Mouse (Mus musculus) c-Kit-negative CD71-positive TER-119-positive erythroid progenitor cells, embryonic 14.5 days (primary cell): Measurements from ENCODE around the gene Vmn1r95.
"Not testable (repeated sequence)": the region's sequence is repeated elsewhere in the genome, so short reads cannot be mapped to it uniquely, and the experiment has no call there.

ENCODE experiments used
- DNase-seq: peaks from one replicate; pipeline ENCODE4 v3.0.0-alpha.2; 2013; ENCODE audit warnings: low read depth, low spot score

The Vmn1r95 gene

DNA sequence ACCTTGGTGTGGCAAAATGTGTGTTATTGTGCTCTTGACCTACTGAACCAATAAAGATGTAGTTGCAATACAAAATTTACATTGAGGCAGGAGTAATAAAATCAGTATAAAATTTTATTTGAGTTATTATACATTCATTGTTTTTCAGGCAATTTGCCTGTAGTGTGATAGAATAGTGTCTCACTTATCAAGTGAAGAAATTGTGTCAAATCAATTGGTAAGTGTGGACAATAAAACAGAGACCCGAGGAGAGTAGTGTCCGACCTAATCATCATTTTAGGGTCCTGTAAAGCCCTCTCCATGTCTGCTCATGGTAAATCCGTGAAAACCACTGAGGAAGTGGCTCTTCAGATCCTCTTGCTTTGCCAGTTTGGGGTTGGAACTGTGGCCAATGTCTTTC is at the start of gene Vmn1r95:
Vmn1r95 (plus strand) TSS at position 301 of the 400 bp plus-strand sequence.
- not testable (repeated sequence) for DNase-seq

- DNase-seq: not testable (repeated sequence)
These were observed 25.2 kb upstream of the Vmn1r95 start, which contains the start of gene Vmn1r94 for GRCm38 (mm10) chr7:20168277-20168676. TSS of gene Vmn1r94 (minus strand) at chr7:20168377.

DNA sequence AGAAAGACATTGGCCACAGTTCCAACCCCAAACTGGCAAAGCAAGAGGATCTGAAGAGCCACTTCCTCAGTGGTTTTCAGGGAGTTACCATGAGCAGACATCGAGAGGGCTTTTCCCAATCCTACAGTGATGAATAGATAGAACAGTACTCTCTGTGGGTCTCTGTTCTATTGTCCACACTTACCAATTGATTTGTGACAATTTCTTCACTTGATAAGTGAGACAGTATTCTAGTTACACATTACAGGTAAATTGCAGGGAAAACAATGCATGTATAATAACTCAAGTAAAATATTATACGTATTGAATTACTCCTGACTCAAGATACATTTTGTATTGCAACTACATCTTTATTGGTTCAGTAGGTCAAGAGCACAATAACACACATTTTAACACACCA is 12.0 kb downstream of the Vmn1r95 start, which contains the start of gene Gm6164:
Gm6164 (minus strand) TSS at position 101 of the 400 bp plus-strand sequence.
- DNase-seq: not testable (repeated sequence)

DNA sequence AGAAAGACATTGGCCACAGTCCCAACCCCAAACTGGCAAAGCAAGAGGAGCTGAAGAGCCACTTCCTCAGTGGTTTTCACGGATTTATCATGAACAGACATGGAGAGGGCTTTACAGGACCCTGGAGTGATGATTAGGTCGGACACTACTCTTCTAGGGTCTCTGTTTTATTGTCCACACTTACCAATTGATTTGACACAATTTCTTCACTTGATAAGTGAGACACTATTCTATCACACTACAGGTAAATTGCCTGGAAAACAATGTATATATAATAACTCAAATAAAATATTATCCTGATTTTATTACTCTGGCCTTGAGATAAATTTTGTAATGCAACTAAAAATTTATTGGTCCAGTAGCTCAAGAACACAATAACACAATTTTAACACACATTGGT is 40.2 kb downstream of the Vmn1r95 start, which contains the start of gene Gm4498:
Gm4498 (minus strand) TSS at position 101 of the 400 bp plus-strand sequence.
- not testable (repeated sequence) for DNase-seq
